14 mouse cellular contexts compared by ENCODE assay signal in genomic region chr11:67566704-67567103, GRCm38 (mm10).
"Had no signal": no experiment of that assay in that cellular context is flagged by ENCODE, and none has a peak within 500 bp of the region (broad histone marks: within the 10 kb centered on the region; RNA-seq: fewer than 3 reads in every experiment).

No protein-coding gene starts in this region.

- H3K4me2 ChIP-seq: liver, embryonic 13.5 days; midbrain, embryonic 13.5 days had no signal

- H3K4me3 ChIP-seq: left cerebral cortex, adult 2 months; liver, embryonic 13.5 days; megakaryocyte, embryonic 14.5 days; midbrain, embryonic 10.5 days; midbrain, embryonic 13.5 days; myocyte had no signal

- H3K9ac ChIP-seq: liver, embryonic 13.5 days; midbrain, embryonic 13.5 days had no signal

- DNase-seq: kidney, adult 9 months; layer of hippocampus, postnatal 36 days; liver, embryonic 13.5 days; lung, adult 2 months; lung, postnatal 14 days; thymus, adult 2 months; thymus, postnatal 14 days had no signal

- H3K36me3 ChIP-seq: liver, embryonic 13.5 days; midbrain, embryonic 10.5 days; midbrain, embryonic 13.5 days had no signal

- H3K27me3 ChIP-seq: midbrain, embryonic 13.5 days had no signal

- H3K9me3 ChIP-seq: liver, embryonic 13.5 days; megakaryocyte, embryonic 14.5 days; midbrain, embryonic 10.5 days; midbrain, embryonic 13.5 days had no signal

- ATAC-seq: midbrain, embryonic 13.5 days; midbrain, embryonic 16.5 days had no signal

- H3K27ac ChIP-seq: left cerebral cortex, adult 2 months; liver, embryonic 13.5 days; midbrain, embryonic 13.5 days; stomach, postnatal 0 days had no signal
